Comparison of ENCODE assay signal across 9 mouse cellular contexts in the genomic region with DNA sequence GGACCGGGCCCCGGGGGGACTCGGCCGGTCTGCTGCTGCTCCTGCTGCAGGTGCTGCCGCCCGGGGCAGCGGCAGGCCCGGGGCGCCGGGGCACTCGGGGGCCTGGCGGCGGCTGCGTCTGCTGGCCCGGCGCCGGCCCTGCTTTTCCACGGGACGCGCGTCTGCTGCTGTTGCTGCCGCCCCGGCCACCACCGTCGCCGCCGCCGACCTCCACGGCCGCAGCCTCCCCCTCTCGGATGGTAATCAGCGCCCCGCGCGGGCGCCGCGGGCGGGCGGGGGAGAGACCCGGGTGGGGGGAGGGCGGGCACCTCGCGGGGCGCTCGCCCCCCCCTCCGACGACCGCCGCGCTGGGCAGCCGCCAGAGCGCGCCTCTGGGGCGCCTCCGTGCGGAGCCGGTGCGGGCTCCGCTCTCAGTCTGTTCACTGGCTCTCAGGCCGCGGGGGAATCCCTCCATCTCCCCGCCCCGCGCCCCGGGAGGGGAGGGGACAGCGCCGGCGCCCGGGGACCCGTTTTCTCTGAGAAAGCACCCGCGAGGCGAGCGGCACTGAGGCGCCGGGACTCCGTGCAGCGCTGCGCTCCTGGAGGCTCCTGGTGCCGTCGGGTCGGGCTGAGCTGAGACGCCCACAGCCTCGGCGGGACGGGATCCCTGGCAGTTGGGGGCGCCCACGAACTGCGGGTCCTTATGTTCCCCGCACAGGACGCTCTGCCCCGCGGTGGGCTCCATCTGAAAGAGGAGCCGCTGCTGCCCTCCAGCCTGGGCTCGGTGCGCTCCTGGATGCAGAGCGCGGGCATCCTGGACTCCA. TPM values are rescaled to one million over a fixed set of nuclear protein-coding genes. Genes with fewer than 3 reads are reported as not detected.
DNase-seq lines count a peak whose midpoint lies in the region; ATAC-seq and TF ChIP-seq lines count a peak whose summit lies in the region.
"Had no signal": no experiment of that assay in that cellular context is flagged by ENCODE, and none has a peak within 500 bp of the region (broad histone marks: within the 10 kb centered on the region; RNA-seq: fewer than 3 reads in every experiment).

No protein-coding gene starts in this region.

- no peak for TF ChIP-seq EP300 in liver, postnatal 0 days (IDR thresholded peaks at IDR 0.05; ENCODE audit: low read depth)

- no peak for TF ChIP-seq CTCF in liver, postnatal 0 days (IDR thresholded peaks at IDR 0.05; ENCODE audit: low read depth)

- H3K4me2 ChIP-seq in kidney, embryonic 14.5 days (replicated peaks; ENCODE audit: low read depth, low read length), result peak overlapping the region; percentile 82
- peak overlapping the region; percentile 69 for H3K4me2 ChIP-seq in forebrain, embryonic 16.5 days (ENCODE audit: low read length)
- H3K4me2 ChIP-seq in intestine, embryonic 15.5 days (replicated peaks), result peak overlapping the region; percentile 83
- peak overlapping the region; percentile 76 for H3K4me2 ChIP-seq in liver, postnatal 0 days (ENCODE audit: low read depth, low read length)

- peaks cover 8% of the 10 kb centered on the region for H3K27me3 ChIP-seq in kidney, embryonic 14.5 days (ENCODE audit: control insufficient read depth, insufficient read depth, low read length)
- H3K27me3 ChIP-seq in forebrain, embryonic 16.5 days (replicated peaks; ENCODE audit: control insufficient read depth, insufficient read depth, low read length), result no peaks in the 10 kb centered on the region
- peaks cover 7% of the 10 kb centered on the region; the same call in 1 of the 2 replicates for H3K27me3 ChIP-seq in intestine, embryonic 15.5 days (replicated peaks)
- peaks cover 64% of the 10 kb centered on the region for H3K27me3 ChIP-seq in liver, postnatal 0 days (ENCODE audit: insufficient read depth, low read length)

- no peaks in the 10 kb centered on the region for H3K36me3 ChIP-seq in kidney, embryonic 14.5 days (ENCODE audit: control insufficient read depth, insufficient read depth, low read length)
- H3K36me3 ChIP-seq in forebrain, embryonic 16.5 days (ENCODE audit: control insufficient read depth, insufficient read depth), result no peaks in the 10 kb centered on the region
- no peaks in the 10 kb centered on the region for H3K36me3 ChIP-seq in intestine, embryonic 15.5 days
- no peaks in the 10 kb centered on the region for H3K36me3 ChIP-seq in liver, postnatal 0 days (replicated peaks; ENCODE audit: insufficient read depth, low read length)

- H3K9me3 ChIP-seq in kidney, embryonic 14.5 days (ENCODE audit: control insufficient read depth, low read length), result no peaks in the 10 kb centered on the region
- H3K9me3 ChIP-seq in forebrain, embryonic 16.5 days (ENCODE audit: control insufficient read depth, low read length), result no peaks in the 10 kb centered on the region
- no peaks in the 10 kb centered on the region for H3K9me3 ChIP-seq in intestine, embryonic 15.5 days
- no peaks in the 10 kb centered on the region for H3K9me3 ChIP-seq in liver, postnatal 0 days (ENCODE audit: low read length)

- peak; percentile 54 for ATAC-seq in kidney, embryonic 14.5 days (ENCODE audit: low FRiP score, low TSS enrichment)
- ATAC-seq in forebrain, embryonic 16.5 days, result peak; percentile 73
- ATAC-seq in intestine, embryonic 15.5 days, result peak; percentile 65
- ATAC-seq in liver, postnatal 0 days, result peak; percentile 43

- peak overlapping the region; percentile 72 for H3K4me3 ChIP-seq in kidney, embryonic 14.5 days (ENCODE audit: low read length)
- peak overlapping the region; percentile 70 for H3K4me3 ChIP-seq in forebrain, embryonic 16.5 days (replicated peaks; ENCODE audit: low read length)
- H3K4me3 ChIP-seq in intestine, embryonic 15.5 days (replicated peaks), result peak overlapping the region; percentile 76
- peak overlapping the region; percentile 56 for H3K4me3 ChIP-seq in liver, postnatal 0 days (ENCODE audit: low read depth, low read length)

- no peak overlapping the region for H3K27ac ChIP-seq in kidney, embryonic 14.5 days (ENCODE audit: low read depth, low read length)
- H3K27ac ChIP-seq in forebrain, embryonic 16.5 days (ENCODE audit: low read length), result peak overlapping the region; percentile 65
- H3K27ac ChIP-seq in intestine, embryonic 15.5 days, result peak overlapping the region; percentile 65
- no peak overlapping the region for H3K27ac ChIP-seq in liver, postnatal 0 days (ENCODE audit: low read depth)
- H3K27ac ChIP-seq: macrophage had no signal

- H3K4me1 ChIP-seq in kidney, embryonic 14.5 days (ENCODE audit: control insufficient read depth, insufficient read depth, low read length), result peaks cover 24% of the 10 kb centered on the region
- peaks cover 20% of the 10 kb centered on the region for H3K4me1 ChIP-seq in forebrain, embryonic 16.5 days (replicated peaks; ENCODE audit: control insufficient read depth, insufficient read depth, low read length)
- peaks cover 24% of the 10 kb centered on the region for H3K4me1 ChIP-seq in intestine, embryonic 15.5 days (replicated peaks)
- H3K4me1 ChIP-seq in liver, postnatal 0 days (ENCODE audit: insufficient read depth), result peaks cover 2% of the 10 kb centered on the region; the same call in 1 of the 2 replicates

- DNase-seq in kidney, adult 8-10 months, result no peak
- peak; percentile 56 for DNase-seq in brain, adult 2 months (ENCODE audit: low read depth, low spot score)
- peak; percentile 23 for DNase-seq in liver, postnatal 0 days
- DNase-seq in ovary, postnatal 10 days (ENCODE audit: low spot score), result peak; percentile 41
- DNase-seq in c-Kit-positive CD71-positive TER-119-positive erythroid progenitor cells, embryonic 14.5 days (ENCODE audit: low spot score), result no peak

- H3K9ac ChIP-seq in kidney, embryonic 14.5 days (ENCODE audit: low read depth, low read length), result peak overlapping the region; percentile 84
- H3K9ac ChIP-seq in forebrain, embryonic 16.5 days (replicated peaks; ENCODE audit: low read depth, low read length), result peak overlapping the region; percentile 87
- H3K9ac ChIP-seq in intestine, embryonic 15.5 days, result peak overlapping the region; percentile 69
- H3K9ac ChIP-seq in liver, postnatal 0 days (replicated peaks), result peak overlapping the region; percentile 17; the same call in 1 of the 2 replicates

- under 1% methylated on average over 59 of the region's 99 CpGs for WGBS in kidney, embryonic 14.5 days
- under 1% methylated on average over 67 of the region's 99 CpGs for WGBS in forebrain, embryonic 16.5 days
- WGBS in intestine, embryonic 15.5 days, result under 1% methylated on average over 81 of the region's 99 CpGs
- 2% methylated on average over 58 of the region's 99 CpGs for WGBS in liver, postnatal 0 days (ENCODE audit: insufficient replicate concordance)

RNA-seq across cellular contexts. Expression of gene Ebf4, which starts 0.6 kb away (rescaled TPM):
- 2.8 and 3.1 TPM in 2 replicates for polyA plus RNA-seq in kidney, embryonic 14.5 days (2014; fragmentation: Nextera tagmentation; extraction: Ambion mirVana)
- 2.7 and 3.7 TPM in 2 replicates for polyA plus RNA-seq in forebrain, embryonic 16.5 days (2015; fragmentation: Nextera tagmentation; extraction: Ambion mirVana)
- 2.2 TPM in 2 replicates for polyA plus RNA-seq in intestine, embryonic 15.5 days (2015; fragmentation: Nextera tagmentation; extraction: Ambion mirVana)
- polyA plus RNA-seq in liver, postnatal 0 days (2015; fragmentation: Nextera tagmentation; extraction: Ambion mirVana), result 0.08 and 0.11 TPM in 2 replicates
- polyA plus RNA-seq: macrophage had no signal

RNA-seq across cellular contexts. Expression of gene Idh3b, which starts 11.2 kb away (rescaled TPM):
- polyA plus RNA-seq in kidney, embryonic 14.5 days (2014; fragmentation: Nextera tagmentation; extraction: Ambion mirVana), result 175 and 181 TPM in 2 replicates
- polyA plus RNA-seq in forebrain, embryonic 16.5 days (2015; fragmentation: Nextera tagmentation; extraction: Ambion mirVana), result 176 and 179 TPM in 2 replicates
- polyA plus RNA-seq in intestine, embryonic 15.5 days (2015; fragmentation: Nextera tagmentation; extraction: Ambion mirVana), result 247 and 268 TPM in 2 replicates
- 114 and 116 TPM in 2 replicates for polyA plus RNA-seq in liver, postnatal 0 days (2015; fragmentation: Nextera tagmentation; extraction: Ambion mirVana)

RNA-seq across cellular contexts. Expression of gene Nop56, which starts 21.3 kb away (rescaled TPM):
- polyA plus RNA-seq in kidney, embryonic 14.5 days (2014; fragmentation: Nextera tagmentation; extraction: Ambion mirVana), result 311 and 354 TPM in 2 replicates
- polyA plus RNA-seq in forebrain, embryonic 16.5 days (2015; fragmentation: Nextera tagmentation; extraction: Ambion mirVana), result 287 and 297 TPM in 2 replicates
- polyA plus RNA-seq in intestine, embryonic 15.5 days (2015; fragmentation: Nextera tagmentation; extraction: Ambion mirVana), result 276 and 282 TPM in 2 replicates
- polyA plus RNA-seq in liver, postnatal 0 days (2015; fragmentation: Nextera tagmentation; extraction: Ambion mirVana), result 79.4 and 91.2 TPM in 2 replicates

Comparison
In these comparisons a context has a peak if more than half of its experiments do, and no peak if none do; other contexts are left out.
1. H3K27ac ChIP-seq: peak in forebrain, embryonic 16.5 days (single experiment) and intestine, embryonic 15.5 days (single experiment); none in kidney, embryonic 14.5 days (single experiment) and liver, postnatal 0 days (single experiment).
2. H3K9ac ChIP-seq: peak in every context shown above with its lines; median percentile 87 in forebrain, embryonic 16.5 days; 84 in kidney, embryonic 14.5 days; 69 in intestine, embryonic 15.5 days; 17 in liver, postnatal 0 days.
3. DNase-seq: peak in brain, adult 2 months (single experiment), liver, postnatal 0 days (single experiment) and ovary, postnatal 10 days (single experiment); none in kidney, adult 8-10 months (0 of 2) and c-Kit-positive CD71-positive TER-119-positive erythroid progenitor cells, embryonic 14.5 days (single experiment).
4. Peak in every context shown above with its lines, with median percentiles within 50 percentile points of each other: ATAC-seq, H3K4me2 ChIP-seq and H3K4me3 ChIP-seq.